Mouse (Mus musculus) 3134 (cell line): ENCODE data around the gene Atp5d.

Source experiments
- DNase-seq: peaks from one replicate; pipeline ENCODE4 v3.0.0-alpha.2; 2011; ENCODE audit warnings: low spot score; ENCODE audit not compliant: insufficient read length; ENCODE audit errors: extremely low read depth

Atp5d gene

DNA sequence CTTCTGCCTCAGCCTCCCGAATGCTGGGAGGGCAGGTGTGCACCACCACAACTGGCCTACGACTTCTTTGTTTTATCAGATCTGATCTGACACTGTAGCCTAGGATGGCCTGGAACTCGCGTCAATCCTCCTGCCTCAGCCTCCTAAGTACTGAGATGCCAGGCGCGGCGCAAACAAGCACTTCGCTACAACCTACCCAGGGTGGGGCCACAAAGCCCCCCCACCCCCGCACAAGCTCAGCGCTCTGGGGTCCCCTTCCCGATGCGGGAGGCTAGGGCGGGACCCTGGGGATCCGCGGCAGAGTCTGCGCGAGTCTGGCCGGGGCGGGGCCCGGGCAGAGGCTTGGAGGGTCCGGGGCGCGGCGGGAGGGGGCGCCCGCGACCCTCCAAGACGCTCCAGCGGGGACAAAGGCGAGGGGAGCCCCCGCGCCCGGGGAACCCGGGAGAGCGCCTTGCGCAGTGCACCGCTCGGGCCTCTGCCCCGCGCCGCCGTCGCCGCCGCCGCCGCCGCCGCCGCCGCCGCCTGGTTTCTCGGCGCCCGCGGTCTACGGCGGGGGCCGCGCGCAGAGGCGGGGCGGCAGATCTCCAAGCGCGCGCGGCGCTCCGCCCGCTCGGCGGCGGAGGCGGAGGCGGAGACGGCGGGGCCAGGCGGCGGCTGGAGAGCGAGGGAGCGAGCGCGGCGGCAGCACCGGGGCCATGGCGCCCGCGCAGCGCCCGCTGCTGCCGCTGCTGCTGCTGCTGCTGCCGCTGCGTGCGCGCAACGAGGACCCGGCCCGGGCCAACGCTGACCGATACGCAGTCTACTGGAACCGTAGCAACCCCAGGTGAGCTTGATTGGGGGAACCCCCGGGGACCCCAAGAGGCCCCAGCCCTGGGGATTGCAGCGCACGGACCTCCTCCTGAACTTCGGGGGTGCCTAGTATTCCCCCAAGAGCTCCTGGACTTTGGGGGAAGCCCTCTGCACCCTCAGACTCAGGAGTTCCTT, 40.9 kb downstream of the Atp5d start, which contains the start of gene Efna2:
Gene Efna2 (plus strand): TSS at position 415 of the 984 bp plus-strand sequence.
- no peak for DNase-seq

DNA sequence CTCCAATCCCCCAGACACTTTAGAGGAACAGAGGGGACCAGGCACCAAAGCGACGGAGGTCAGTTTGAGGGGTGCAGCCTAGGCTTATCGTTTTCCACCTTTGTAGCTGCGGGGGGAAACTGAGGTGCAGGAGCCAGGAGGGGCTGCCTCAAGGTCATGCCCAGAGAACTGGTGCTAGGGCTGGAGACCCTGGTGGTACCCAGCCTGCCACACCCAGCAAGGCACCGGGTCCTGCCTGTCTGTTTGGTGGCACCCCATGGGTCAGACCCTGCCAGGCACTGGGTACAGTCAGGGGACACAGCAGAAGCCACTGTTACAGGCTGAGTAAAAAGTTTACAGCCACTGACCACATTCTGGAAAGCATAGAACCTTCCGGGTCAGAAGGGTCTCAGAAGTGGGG, 41.9 kb downstream of the Atp5d start:
- DNase-seq, result no peak

- no peak for DNase-seq
Measured at GRCm38 (mm10) chr10:80180823-80181222, 42.4 kb downstream of the Atp5d start.

DNA sequence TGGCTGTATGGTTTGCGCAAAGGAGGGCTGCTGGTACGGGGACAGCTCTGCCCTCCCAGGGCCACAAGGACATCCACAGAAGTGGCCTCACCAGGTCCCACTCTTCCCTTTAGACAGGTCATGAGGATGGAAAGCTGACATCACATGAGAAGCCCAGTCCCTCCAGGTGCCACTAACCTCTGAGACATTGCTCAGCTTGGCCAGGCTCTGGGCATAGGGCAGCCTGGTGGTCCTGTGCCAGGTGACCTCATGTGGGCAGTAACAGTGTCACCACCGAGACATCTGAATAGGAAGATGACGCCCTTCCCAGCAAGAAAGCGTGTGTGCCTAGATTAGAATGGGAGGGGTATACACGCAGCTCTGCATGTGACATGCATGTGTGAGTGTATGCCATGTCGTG, 44.1 kb downstream of the Atp5d start:
- DNase-seq, result no peak

- DNase-seq, result no peak
Measured at GRCm38 (mm10) chr10:80186649-80187048, 48.2 kb downstream of the Atp5d start.

- no peak for DNase-seq
Measured at GRCm38 (mm10) chr10:80187739-80188138, 49.3 kb downstream of the Atp5d start.

DNA sequence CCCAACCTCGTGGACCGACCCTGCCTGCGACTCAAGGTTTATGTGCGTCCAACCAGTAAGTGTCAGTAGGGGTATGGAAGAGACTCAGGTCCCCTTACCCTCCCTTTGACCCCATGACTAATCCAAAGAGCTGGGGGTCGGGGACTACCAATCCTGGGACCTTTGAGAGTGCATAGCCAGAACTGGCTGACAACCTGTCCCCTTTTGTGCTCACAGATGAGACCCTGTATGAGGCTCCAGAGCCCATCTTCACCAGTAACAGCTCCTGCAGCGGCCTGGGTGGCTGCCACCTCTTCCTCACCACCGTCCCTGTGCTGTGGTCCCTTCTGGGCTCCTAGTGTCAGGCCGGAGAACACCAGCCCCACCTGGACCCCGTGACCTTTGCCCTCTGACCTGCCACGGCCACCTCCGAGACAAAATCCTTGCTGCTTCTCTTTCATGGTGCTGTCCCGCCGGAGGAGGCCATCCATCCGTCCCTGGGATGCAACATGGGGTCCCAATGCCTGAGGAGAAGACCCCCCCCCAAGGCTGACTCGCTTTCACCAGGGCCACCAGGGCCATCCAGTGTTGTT, 50.1 kb downstream of the Atp5d start:
- DNase-seq, result no peak

DNA sequence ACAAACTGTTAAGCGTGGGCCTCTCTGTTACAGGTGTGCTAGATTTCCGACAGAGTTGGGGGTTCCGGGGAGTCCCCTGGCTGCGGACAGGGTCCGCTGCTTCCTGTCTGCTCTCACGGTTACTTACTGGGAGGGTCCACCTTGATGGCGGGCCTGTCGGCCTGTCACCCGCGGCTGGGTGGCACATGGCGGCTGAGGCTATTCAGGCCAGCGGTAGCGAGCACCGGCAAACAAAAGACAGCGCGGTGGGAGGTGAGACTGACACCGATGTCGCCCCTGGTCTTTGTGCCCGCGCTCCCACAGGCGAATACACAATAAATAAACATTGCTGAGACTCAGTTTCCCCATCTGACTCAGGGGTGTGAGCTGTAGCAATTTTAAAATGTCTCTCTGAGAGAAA, 51.6 kb downstream of the Atp5d start:
- DNase-seq, result no peak

GRCm38 (mm10) chr10:80190491-80191051, 52.1 kb downstream of the Atp5d start:
- no peak for DNase-seq

- no peak for DNase-seq
Measured at GRCm38 (mm10) chr10:80193976-80194375, 55.5 kb downstream of the Atp5d start.

- DNase-seq, result no peak
Measured at GRCm38 (mm10) chr10:80194441-80194840, 56.0 kb downstream of the Atp5d start.
